In genomic region chr2:7255386-7255785, GRCm38 (mm10) we compare ENCODE assay signal across 21 mouse cellular contexts.
"Had no signal": no experiment of that assay in that cellular context is flagged by ENCODE, and none has a peak within 500 bp of the region (broad histone marks: within the 10 kb centered on the region; RNA-seq: fewer than 3 reads in every experiment).

No protein-coding gene starts in this region.

- H3K27ac ChIP-seq: heart, adult 2 months; heart, embryonic 13.5 days; heart, embryonic 15.5 days; hindbrain, embryonic 10.5 days; hindbrain, embryonic 12.5 days; hindbrain, embryonic 14.5 days; intestine, embryonic 15.5 days; limb, embryonic 10.5 days; limb, embryonic 12.5 days; liver, embryonic 13.5 days; liver, embryonic 15.5 days had no signal

- DNase-seq: gastrocnemius, postnatal 14 days; gastrocnemius, postnatal 36 days; heart, adult 11 months; heart, adult 2 months; heart, postnatal 4 days; kidney, adult 18-20 months; kidney, adult 8-10 months; kidney, postnatal 10 days; kidney, postnatal 25 days; kidney, postnatal 4 days; liver; liver, embryonic 13.5 days had no signal

- H3K4me3 ChIP-seq: heart, adult 2 months; heart, embryonic 13.5 days; heart, embryonic 15.5 days; hindbrain, embryonic 10.5 days; hindbrain, embryonic 12.5 days; intestine, embryonic 15.5 days; limb, embryonic 10.5 days; limb, embryonic 12.5 days; liver, embryonic 13.5 days; liver, embryonic 15.5 days had no signal
